Mouse (Mus musculus) CH12.LX (cell line): ENCODE data around the gene Fam171a2. TPM values are rescaled to one million over a fixed set of nuclear protein-coding genes. Genes with fewer than 3 reads are reported as not detected.

ENCODE experiments used
- DNase-seq: peaks from one replicate; pipeline ENCODE4 v3.0.0-alpha.2; 2013; ENCODE audit errors: extremely low read depth
- H3K27ac ChIP-seq: 2 replicates; pipeline ENCODE4 v1.5.1; 2012; ENCODE audit warnings: low read depth, mild to moderate bottlenecking, control low read depth, moderate library complexity; ENCODE audit not compliant: insufficient read depth
- H3K27me3 ChIP-seq: replicated peaks from 2 replicates; pipeline ENCODE3; 2012; ENCODE audit warnings: inconsistent platforms
- H3K36me3 ChIP-seq, 2 experiments: replicated peaks in 1 of 2; 2 replicates each; pipeline versions ENCODE3 to v1.6.1; 2012; ENCODE audit warnings: inconsistent platforms in 1 of 2, low read length in 1 of 2, mild to moderate bottlenecking in 1 of 2, mixed read lengths in 1 of 2, moderate library complexity in 1 of 2; ENCODE audit not compliant: control insufficient read depth in 1 of 2, insufficient read depth in 1 of 2
- H3K4me1 ChIP-seq, 2 experiments: 2 replicates each; pipeline ENCODE4 v1.6.1; 2012; ENCODE audit warnings: inconsistent platforms in 1 of 2, moderate library complexity in 1 of 2; ENCODE audit not compliant: insufficient read depth in 2 of 2, control insufficient read depth in 1 of 2
- H3K4me2 ChIP-seq: 2 replicates; pipeline ENCODE4 v1.6.1; 2012; ENCODE audit warnings: low read depth, mild to moderate bottlenecking, control low read depth; ENCODE audit not compliant: poor library complexity, insufficient read depth, severe bottlenecking
- H3K4me3 ChIP-seq, 3 experiments: fragments of 150-350 bp in 1 of 3; sonication (generic) in 1 of 3; replicated peaks in 1 of 3; 2 replicates each; pipeline versions ENCODE3 to v1.5.1; 2011 to 2012; ENCODE audit warnings: low read depth in 2 of 3, low read length in 2 of 3, mild to moderate bottlenecking in 2 of 3, moderate library complexity in 2 of 3, control low read depth in 1 of 3, improper control_type of control experiment in 1 of 3, inconsistent platforms in 1 of 3, mixed read lengths in 1 of 3; ENCODE audit not compliant: poor library complexity in 1 of 3
- H3K79me2 ChIP-seq: replicated peaks from 2 replicates; pipeline ENCODE4 v1.6.1; 2012; ENCODE audit warnings: mild to moderate bottlenecking, moderate library complexity; ENCODE audit not compliant: control insufficient read depth, poor library complexity, insufficient read depth, severe bottlenecking; ENCODE audit errors: extremely low read depth
- H3K9ac ChIP-seq: 2 replicates; pipeline ENCODE4 v1.6.1; 2012; ENCODE audit warnings: low read depth, mild to moderate bottlenecking, control low read depth, moderate library complexity; ENCODE audit not compliant: insufficient read depth
- H3K9me3 ChIP-seq: replicated peaks from 2 replicates; pipeline ENCODE3; 2012; ENCODE audit warnings: low read length, inconsistent platforms, mixed read lengths
- BHLHE40 ChIP-seq: IDR thresholded peaks from 2 replicates; pipeline ENCODE4 v1.6.1; 2011; ENCODE audit warnings: mild to moderate bottlenecking, low read depth, low read length, improper control_type of control experiment
- CTCF ChIP-seq, 2 experiments: IDR thresholded peaks in 1 of 2; conservative IDR thresholded peaks in 1 of 2; 2 replicates each; pipeline ENCODE4 v1.5.1; 2011 to 2012; ENCODE audit warnings: low read depth in 2 of 2, low read length in 2 of 2, improper control_type of control experiment in 1 of 2, inconsistent platforms in 1 of 2, mild to moderate bottlenecking in 1 of 2, moderate library complexity in 1 of 2
- EP300 ChIP-seq: IDR thresholded peaks from 2 replicates; pipeline ENCODE4 v1.6.1; 2011; ENCODE audit warnings: low read length, improper control_type of control experiment
- GABPA ChIP-seq: IDR thresholded peaks from 2 replicates; pipeline ENCODE4 v1.6.1; 2012; ENCODE audit warnings: low read depth, low read length, improper control_type of control experiment, inconsistent platforms; ENCODE audit not compliant: insufficient replicate concordance
- IRF4 ChIP-seq: IDR thresholded peaks from 2 replicates; pipeline ENCODE4 v1.6.1; 2014; ENCODE audit warnings: low read depth, mild to moderate bottlenecking, inconsistent platforms, low read length, improper control_type of control experiment
- JUN ChIP-seq: IDR thresholded peaks from 2 replicates; pipeline ENCODE4 v1.6.1; 2011; ENCODE audit warnings: low read depth, mild to moderate bottlenecking, low read length, improper control_type of control experiment, moderate library complexity; ENCODE audit not compliant: insufficient read depth
- KAT2A ChIP-seq: IDR thresholded peaks from 2 replicates; pipeline ENCODE4 v1.6.1; 2012; ENCODE audit warnings: low read length, improper control_type of control experiment, inconsistent platforms; ENCODE audit not compliant: insufficient replicate concordance
- MAX ChIP-seq: IDR thresholded peaks from 2 replicates; pipeline ENCODE4 v1.6.1; 2011; ENCODE audit warnings: low read length, improper control_type of control experiment
- MAZ ChIP-seq: IDR thresholded peaks from 2 replicates; pipeline ENCODE4 v1.6.1; 2012; ENCODE audit warnings: low read depth, mild to moderate bottlenecking, inconsistent platforms, low read length, improper control_type of control experiment, moderate library complexity
- MYC ChIP-seq: IDR thresholded peaks from 2 replicates; pipeline ENCODE4 v1.6.1; 2011; ENCODE audit warnings: low read depth, mild to moderate bottlenecking, improper control_type of control experiment, low read length
- NELFE ChIP-seq: IDR thresholded peaks from 2 replicates; pipeline ENCODE4 v1.6.1; 2011; ENCODE audit warnings: low read depth, low read length, improper control_type of control experiment
- PAX5 ChIP-seq: IDR thresholded peaks from 2 replicates; pipeline ENCODE4 v1.6.1; 2012; ENCODE audit warnings: low read length, inconsistent platforms, mixed read lengths
- POLR2A ChIP-seq: IDR thresholded peaks from 2 replicates; pipeline ENCODE4 v1.6.1; 2011; ENCODE audit warnings: low read depth, mild to moderate bottlenecking, improper control_type of control experiment, low read length
- TCF12 ChIP-seq: IDR thresholded peaks from 2 replicates; pipeline ENCODE4 v1.6.1; 2014; ENCODE audit warnings: low read depth, mild to moderate bottlenecking, inconsistent platforms, low read length, improper control_type of control experiment
- ZC3H11A ChIP-seq: IDR thresholded peaks from 2 replicates; pipeline ENCODE4 v1.6.1; 2012; ENCODE audit warnings: low read depth, mild to moderate bottlenecking, inconsistent platforms, low read length, improper control_type of control experiment
- ZMIZ1 ChIP-seq: IDR thresholded peaks from 2 replicates; pipeline ENCODE4 v1.6.1; 2012; ENCODE audit warnings: low read depth, mild to moderate bottlenecking, inconsistent platforms, low read length, improper control_type of control experiment
- dilution Hi-C: fragments of 300-500 bp; cut with MboI; formaldehyde crosslinking; loops from 2 replicates; pipeline ENCODE4 v1.14.3; 2020; ENCODE audit warnings: low sequenced_read_pairs; ENCODE audit not compliant: extremely low pct_unique_long_range_greater_than_20kb, extremely low pct_ligation_motif_present
- in situ Hi-C: fragments of 300-500 bp; cut with MboI; formaldehyde crosslinking; loops from 3 replicates; pipeline ENCODE4 v1.14.3; 2019; ENCODE audit warnings: low sequenced_read_pairs, low pct_ligation_motif_present, low pct_unique_long_range_greater_than_20kb, mixed read lengths
- polyA plus RNA-seq: library from polyadenylated mRNA; unstranded; fragments of >175 nt; gene quantifications from 2 replicates; pipeline ENCODE4 v1.2.1, GENCODE M21; 2012; ENCODE audit warnings: low read depth; ENCODE audit not compliant: insufficient read length
- total RNA-seq, 2 experiments: library from RNA; depleted of rRNA; stranded (reverse); fragments of 300-350 nt in 1 of 2; fragments of >200 nt in 1 of 2; gene quantifications; 2 replicates each; pipeline ENCODE4 v1.2.3; 2012 to 2014

Gene Fam171a2
- total RNA-seq (2012; rRNA removed): not detected in 2 replicates
- not detected in 2 replicates for total RNA-seq (2014; rRNA removed)
- not detected in 2 replicates for polyA plus RNA-seq

DNA sequence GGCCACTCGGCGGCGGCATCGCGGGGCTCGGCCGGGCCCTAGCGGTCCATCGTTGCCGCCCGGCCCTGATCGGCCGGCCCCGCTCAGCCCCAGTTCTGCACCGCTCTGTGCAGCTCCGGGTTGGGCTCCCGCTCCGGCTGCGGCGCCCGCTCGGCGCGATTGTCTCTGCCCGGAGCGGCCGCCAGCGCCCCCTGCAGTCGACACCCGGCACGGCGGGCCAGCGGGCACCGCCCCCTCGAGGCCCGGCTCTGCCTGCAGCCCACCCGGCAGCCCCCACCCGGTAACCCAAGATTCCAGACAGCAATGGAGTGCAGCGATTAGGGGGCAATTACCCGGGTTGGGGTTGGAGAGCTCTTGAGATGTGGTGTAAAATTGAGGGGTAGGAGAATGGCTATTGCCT lies at the start of gene Fam171a2:
TSS of gene Fam171a2 (minus strand) at position 186 of the 400 bp plus-strand sequence.
- H3K36me3 ChIP-seq: no peaks in the 10 kb centered on the region
- DNase-seq: no peak
- H3K79me2 ChIP-seq: no peaks in the 10 kb centered on the region
- peaks cover 71% of the 10 kb centered on the region for H3K27me3 ChIP-seq
- TF ChIP-seq ZMIZ1 (no peak), BHLHE40 (no peak), TCF12 (no peak), MAZ (no peak), CTCF (conservative IDR thresholded peaks at IDR 0.05 in 1 of 2, IDR thresholded peaks at IDR 0.05 in 1 of 2; ENCODE audit: low read depth in 2 of 2, low read length in 2 of 2) (peak in 1 of 2 experiments; percentile 12; a peak in 1 of 4 replicates), KAT2A (no peak)
- H3K9me3 ChIP-seq: peaks cover 17% of the 10 kb centered on the region
- no peak within 1 kb of the TSS for H3K4me3 ChIP-seq
- no peak within 1 kb of the TSS for H3K4me2 ChIP-seq
- dilution Hi-C loops: no loop called here
- no peak within 1 kb of the TSS for H3K9ac ChIP-seq
- in situ Hi-C loops: no loop called here
- H3K27ac ChIP-seq: no peak within 1 kb of the TSS
- no peaks in the 10 kb centered on the region for H3K4me1 ChIP-seq

DNA sequence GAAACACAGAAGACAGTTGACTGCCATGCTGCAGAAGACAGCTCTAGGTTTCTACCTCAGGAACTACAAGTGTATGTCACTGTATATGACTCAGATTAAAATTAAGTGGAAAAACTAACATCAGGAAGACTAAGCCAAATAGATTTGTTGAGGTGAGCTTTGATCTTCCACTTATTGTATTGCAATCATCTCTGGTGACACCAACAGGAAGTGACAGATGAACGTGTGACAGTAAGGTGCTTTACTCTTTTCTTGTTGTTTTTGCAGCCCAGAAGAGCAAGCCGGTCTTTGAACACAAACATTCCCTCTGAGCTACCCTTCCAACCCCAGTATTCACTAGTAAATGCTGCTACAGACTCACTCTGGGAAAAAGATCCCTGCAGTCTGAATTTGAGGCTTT lies 49.2 kb upstream of the Fam171a2 start:
- TF ChIP-seq POLR2A: no peak
- Histone ChIP-seq H3K36me3 (peaks cover 43 to 84% of the 10 kb centered on the region in 2 experiments), H3K9ac (no peak overlapping the region), H3K4me1 (no peaks in the 10 kb centered on the region), H3K79me2 (no peaks in the 10 kb centered on the region; the same call in 1 of the 2 replicates), H3K4me2 (no peak overlapping the region), H3K9me3 (no peaks in the 10 kb centered on the region), H3K27ac (no peak overlapping the region), H3K27me3 (no peaks in the 10 kb centered on the region), H3K4me3 (no peak overlapping the region)
- dilution Hi-C loops: no loop called here
- in situ Hi-C loops: no loop called here
- DNase-seq: no peak

DNA sequence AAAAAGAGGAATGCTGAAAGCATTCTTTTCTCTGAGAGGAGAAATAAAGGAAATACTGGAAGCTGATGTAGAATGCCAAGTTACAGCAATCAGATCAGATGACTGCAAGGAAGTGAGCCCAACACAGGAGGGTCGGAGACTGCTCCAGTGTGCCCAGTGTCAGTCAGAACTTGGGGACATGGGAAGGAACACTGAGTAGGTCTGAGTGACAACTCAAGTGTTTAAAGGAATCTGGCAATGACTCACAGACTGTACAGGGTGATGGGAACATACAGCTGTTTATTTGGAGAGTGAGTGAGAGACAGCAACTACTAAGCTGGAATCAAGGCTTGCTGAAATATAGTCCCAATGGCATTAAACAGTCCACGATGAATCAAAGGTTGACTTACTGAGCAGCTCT lies 48.7 kb upstream of the Fam171a2 start:
- Histone ChIP-seq H3K79me2 (no peaks in the 10 kb centered on the region; the same call in 1 of the 2 replicates), H3K27me3 (no peaks in the 10 kb centered on the region), H3K36me3 (peaks cover 43 to 79% of the 10 kb centered on the region in 2 experiments), H3K4me3 (no peak overlapping the region), H3K4me2 (no peak overlapping the region), H3K9me3 (no peaks in the 10 kb centered on the region), H3K9ac (no peak overlapping the region), H3K27ac (no peak overlapping the region), H3K4me1 (no peaks in the 10 kb centered on the region)
- dilution Hi-C loops (no loop called here), in situ Hi-C loops (no loop called here)
- TF ChIP-seq ZC3H11A (no peak), MYC (no peak), JUN (no peak), NELFE (no peak), EP300 (no peak), GABPA (no peak), PAX5 (no peak), MAX (no peak), KAT2A (no peak), IRF4 (no peak)
- DNase-seq: no peak
